Mouse (Mus musculus): ENCODE data around the gene Tpcn1. TPM values are rescaled to one million over a fixed set of nuclear protein-coding genes. Genes with fewer than 3 reads are reported as not detected.

The Tpcn1 gene
- polyA plus RNA-seq (2015; fragmentation: Nextera tagmentation; extraction: Ambion mirVana), result 21.5 and 23.8 TPM in 2 replicates

GRCm38 (mm10) chr5:120588569-120589094, at the start of gene Tpcn1, which contains the start of gene Iqcd:
Gene Tpcn1, minus strand, starts transcription at chr5:120588673.
Gene Iqcd, plus strand, starts transcription at chr5:120589016.
- peak; percentile 98 for ATAC-seq (ENCODE audit: insufficient read depth, low FRiP score)
- H3K27me3 ChIP-seq (ENCODE audit: control insufficient read depth, insufficient read depth, low read length), result no peaks in the 10 kb centered on the region
- WGBS, result under 1% methylated on average over 35 of the region's 35 CpGs
- peaks cover 22% of the 10 kb centered on the region for H3K4me1 ChIP-seq (ENCODE audit: control insufficient read depth, insufficient read depth, low read length)
- H3K9ac ChIP-seq (ENCODE audit: low read length), result peak within 1 kb of the TSS; percentile 89
- no peaks in the 10 kb centered on the region for H3K36me3 ChIP-seq (ENCODE audit: control insufficient read depth, insufficient read depth, low read length)
- H3K27ac ChIP-seq (ENCODE audit: low read length), result peak within 1 kb of the TSS; percentile 34
- 0 out of 2 replicates have a peak, but pooled peaks cover 8% of the 10 kb centered on the region for H3K9me3 ChIP-seq (replicated peaks; ENCODE audit: control insufficient read depth, low read length)
- H3K4me3 ChIP-seq (replicated peaks; ENCODE audit: low read length), result peak within 1 kb of the TSS; percentile 78
- peak within 1 kb of the TSS; percentile 88 for H3K4me2 ChIP-seq (ENCODE audit: low read depth, low read length)

GRCm38 (mm10) chr5:120635633-120636032, 47.2 kb upstream of the Tpcn1 start:
- no peaks in the 10 kb centered on the region for H3K27me3 ChIP-seq (ENCODE audit: control insufficient read depth, insufficient read depth, low read length)
- no peak overlapping the region for H3K4me2 ChIP-seq (ENCODE audit: low read depth, low read length)
- peaks cover 6% of the 10 kb centered on the region; the same call in 1 of the 2 replicates for H3K9me3 ChIP-seq (replicated peaks; ENCODE audit: control insufficient read depth, low read length)
- no peak overlapping the region for H3K4me3 ChIP-seq (replicated peaks; ENCODE audit: low read length)
- no peaks in the 10 kb centered on the region for H3K4me1 ChIP-seq (ENCODE audit: control insufficient read depth, insufficient read depth, low read length)
- no peak overlapping the region for H3K27ac ChIP-seq (ENCODE audit: low read length)
- ATAC-seq (ENCODE audit: insufficient read depth, low FRiP score), result no peak
- H3K9ac ChIP-seq (ENCODE audit: low read length), result no peak overlapping the region
- H3K36me3 ChIP-seq (ENCODE audit: control insufficient read depth, insufficient read depth, low read length), result no peaks in the 10 kb centered on the region
- 78% methylated on average over 5 of the region's 5 CpGs for WGBS

DNA sequence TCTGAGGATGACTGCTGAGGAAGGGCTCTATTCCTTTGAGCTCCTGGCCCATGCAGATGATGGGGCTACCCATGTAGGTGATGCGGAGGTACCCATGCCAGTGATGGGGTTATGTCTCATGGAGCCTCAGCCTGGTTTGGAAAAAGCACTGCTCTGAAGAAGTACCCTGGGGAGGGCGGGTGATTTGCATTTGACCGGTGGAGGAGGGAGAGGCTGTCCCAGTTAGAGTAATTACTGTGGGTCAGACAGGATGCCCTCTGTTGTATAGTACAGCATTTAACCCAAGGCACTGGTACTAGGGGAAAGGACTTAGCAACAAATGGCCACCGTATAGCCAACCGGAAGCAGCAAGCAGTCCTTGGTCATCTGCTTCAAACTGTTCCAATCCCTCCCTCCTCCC, 46.4 kb upstream of the Tpcn1 start:
- H3K36me3 ChIP-seq (ENCODE audit: control insufficient read depth, insufficient read depth, low read length), result no peaks in the 10 kb centered on the region
- H3K27me3 ChIP-seq (ENCODE audit: control insufficient read depth, insufficient read depth, low read length), result peaks cover under 1% of the 10 kb centered on the region; the same call in 1 of the 2 replicates
- H3K9me3 ChIP-seq (replicated peaks; ENCODE audit: control insufficient read depth, low read length), result peaks cover 6% of the 10 kb centered on the region; the same call in 1 of the 2 replicates
- no peak overlapping the region for H3K4me2 ChIP-seq (ENCODE audit: low read depth, low read length)
- no peak overlapping the region for H3K27ac ChIP-seq (ENCODE audit: low read length)
- ATAC-seq (ENCODE audit: insufficient read depth, low FRiP score), result no peak
- no peak overlapping the region for H3K4me3 ChIP-seq (replicated peaks; ENCODE audit: low read length)
- 41% methylated on average over 5 of the region's 5 CpGs for WGBS
- no peak overlapping the region for H3K9ac ChIP-seq (ENCODE audit: low read length)
- no peaks in the 10 kb centered on the region for H3K4me1 ChIP-seq (ENCODE audit: control insufficient read depth, insufficient read depth, low read length)

DNA sequence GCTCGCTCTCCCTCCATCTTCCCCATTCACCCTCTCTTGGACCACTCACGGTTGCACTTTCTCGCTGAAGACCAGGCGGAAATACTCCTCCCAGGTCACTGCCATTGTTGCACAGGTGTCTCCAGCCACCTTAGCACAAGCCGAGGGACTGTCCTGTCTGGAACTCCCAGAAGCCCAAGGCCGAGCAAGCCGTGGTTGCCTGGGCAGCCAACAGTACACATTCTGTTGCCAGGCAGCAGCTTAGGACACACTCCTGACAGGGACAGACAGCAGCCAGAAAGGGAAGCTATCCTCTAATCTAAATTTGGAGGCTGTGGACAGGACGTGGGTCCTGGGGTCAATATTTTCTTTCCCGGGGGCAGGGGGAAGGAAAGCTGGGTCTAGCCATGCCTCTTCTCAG, 45.7 kb upstream of the Tpcn1 start, which contains the start of gene Cfap73:
Cfap73 (minus strand) TSS at position 105 of the 400 bp plus-strand sequence.
- H3K27ac ChIP-seq (ENCODE audit: low read length), result no peak within 1 kb of the TSS
- H3K4me1 ChIP-seq (ENCODE audit: control insufficient read depth, insufficient read depth, low read length), result no peaks in the 10 kb centered on the region
- no peak within 1 kb of the TSS for H3K4me3 ChIP-seq (replicated peaks; ENCODE audit: low read length)
- ATAC-seq (ENCODE audit: insufficient read depth, low FRiP score), result no peak
- peaks cover 4% of the 10 kb centered on the region; the same call in 1 of the 2 replicates for H3K27me3 ChIP-seq (ENCODE audit: control insufficient read depth, insufficient read depth, low read length)
- H3K9ac ChIP-seq (ENCODE audit: low read length), result no peak within 1 kb of the TSS
- H3K9me3 ChIP-seq (replicated peaks; ENCODE audit: control insufficient read depth, low read length), result peaks cover 6% of the 10 kb centered on the region; the same call in 1 of the 2 replicates
- H3K4me2 ChIP-seq (ENCODE audit: low read depth, low read length), result no peak within 1 kb of the TSS
- 39% methylated on average over 9 of the region's 9 CpGs for WGBS
- H3K36me3 ChIP-seq (ENCODE audit: control insufficient read depth, insufficient read depth, low read length), result no peaks in the 10 kb centered on the region

GRCm38 (mm10) chr5:120631892-120632291, 43.4 kb upstream of the Tpcn1 start:
- Histone ChIP-seq H3K27me3 (ENCODE audit: control insufficient read depth, insufficient read depth, low read length) (peaks cover 4% of the 10 kb centered on the region; the same call in 1 of the 2 replicates), H3K9ac (ENCODE audit: low read length) (no peak overlapping the region), H3K36me3 (ENCODE audit: control insufficient read depth, insufficient read depth, low read length) (no peaks in the 10 kb centered on the region), H3K27ac (ENCODE audit: low read length) (no peak overlapping the region), H3K4me1 (ENCODE audit: control insufficient read depth, insufficient read depth, low read length) (0 out of 2 replicates have a peak, but pooled peaks cover 3% of the 10 kb centered on the region), H3K9me3 (replicated peaks; ENCODE audit: control insufficient read depth, low read length) (peaks cover 6% of the 10 kb centered on the region; the same call in 1 of the 2 replicates), H3K4me3 (replicated peaks; ENCODE audit: low read length) (no peak overlapping the region), H3K4me2 (ENCODE audit: low read depth, low read length) (no peak overlapping the region)
- WGBS, result 87% methylated on average over 5 of the region's 5 CpGs
- ATAC-seq (ENCODE audit: insufficient read depth, low FRiP score), result no peak

DNA sequence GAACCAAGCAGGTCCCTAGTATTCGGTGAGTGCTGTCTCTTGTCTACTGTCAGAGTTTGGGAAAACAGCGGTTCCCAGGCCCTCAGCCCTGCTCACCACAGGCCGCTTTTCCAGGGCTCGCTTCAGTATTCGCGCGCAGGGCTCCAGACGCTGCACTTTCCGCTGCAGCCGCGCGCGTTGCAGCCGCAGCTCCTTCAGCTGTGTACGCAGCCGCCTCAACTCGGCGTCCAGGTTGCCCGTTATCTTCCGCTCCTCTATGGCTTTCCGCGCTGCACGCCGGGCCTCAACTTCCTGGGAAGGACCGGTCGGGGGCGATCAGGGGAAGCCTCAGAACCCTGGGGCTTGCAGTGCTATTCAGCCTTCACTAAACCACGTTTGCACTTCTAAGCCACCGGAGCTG, 42.7 kb upstream of the Tpcn1 start:
- Histone ChIP-seq H3K9ac (ENCODE audit: low read length) (no peak overlapping the region), H3K4me2 (ENCODE audit: low read depth, low read length) (0 out of 2 replicates have a peak overlapping the region, but pooled peaks have one; percentile 16), H3K9me3 (replicated peaks; ENCODE audit: control insufficient read depth, low read length) (peaks cover 6% of the 10 kb centered on the region; the same call in 1 of the 2 replicates), H3K36me3 (ENCODE audit: control insufficient read depth, insufficient read depth, low read length) (peaks cover 3% of the 10 kb centered on the region; the same call in 1 of the 2 replicates), H3K27me3 (ENCODE audit: control insufficient read depth, insufficient read depth, low read length) (peaks cover 4% of the 10 kb centered on the region; the same call in 1 of the 2 replicates), H3K27ac (ENCODE audit: low read length) (no peak overlapping the region), H3K4me1 (ENCODE audit: control insufficient read depth, insufficient read depth, low read length) (0 out of 2 replicates have a peak, but pooled peaks cover 3% of the 10 kb centered on the region), H3K4me3 (replicated peaks; ENCODE audit: low read length) (0 out of 2 replicates have a peak overlapping the region, but pooled peaks have one; percentile 1)
- no peak for ATAC-seq (ENCODE audit: insufficient read depth, low FRiP score)
- 10% methylated on average over 29 of the region's 29 CpGs for WGBS

- peaks cover 19% of the 10 kb centered on the region; the same call in 1 of the 2 replicates for H3K36me3 ChIP-seq (ENCODE audit: control insufficient read depth, insufficient read depth, low read length)
- H3K9ac ChIP-seq (ENCODE audit: low read length), result no peak overlapping the region
- no peak overlapping the region for H3K4me3 ChIP-seq (replicated peaks; ENCODE audit: low read length)
- no peak overlapping the region for H3K27ac ChIP-seq (ENCODE audit: low read length)
- peaks cover 4% of the 10 kb centered on the region; the same call in 1 of the 2 replicates for H3K27me3 ChIP-seq (ENCODE audit: control insufficient read depth, insufficient read depth, low read length)
- H3K4me1 ChIP-seq (ENCODE audit: control insufficient read depth, insufficient read depth, low read length), result 0 out of 2 replicates have a peak, but pooled peaks cover 3% of the 10 kb centered on the region
- peaks cover 6% of the 10 kb centered on the region; the same call in 1 of the 2 replicates for H3K9me3 ChIP-seq (replicated peaks; ENCODE audit: control insufficient read depth, low read length)
- no peak overlapping the region for H3K4me2 ChIP-seq (ENCODE audit: low read depth, low read length)
- no peak for ATAC-seq (ENCODE audit: insufficient read depth, low FRiP score)
- 53% methylated on average over 7 of the region's 7 CpGs for WGBS
Observed at GRCm38 (mm10) chr5:120628624-120629023, 40.2 kb upstream of the Tpcn1 start.

DNA sequence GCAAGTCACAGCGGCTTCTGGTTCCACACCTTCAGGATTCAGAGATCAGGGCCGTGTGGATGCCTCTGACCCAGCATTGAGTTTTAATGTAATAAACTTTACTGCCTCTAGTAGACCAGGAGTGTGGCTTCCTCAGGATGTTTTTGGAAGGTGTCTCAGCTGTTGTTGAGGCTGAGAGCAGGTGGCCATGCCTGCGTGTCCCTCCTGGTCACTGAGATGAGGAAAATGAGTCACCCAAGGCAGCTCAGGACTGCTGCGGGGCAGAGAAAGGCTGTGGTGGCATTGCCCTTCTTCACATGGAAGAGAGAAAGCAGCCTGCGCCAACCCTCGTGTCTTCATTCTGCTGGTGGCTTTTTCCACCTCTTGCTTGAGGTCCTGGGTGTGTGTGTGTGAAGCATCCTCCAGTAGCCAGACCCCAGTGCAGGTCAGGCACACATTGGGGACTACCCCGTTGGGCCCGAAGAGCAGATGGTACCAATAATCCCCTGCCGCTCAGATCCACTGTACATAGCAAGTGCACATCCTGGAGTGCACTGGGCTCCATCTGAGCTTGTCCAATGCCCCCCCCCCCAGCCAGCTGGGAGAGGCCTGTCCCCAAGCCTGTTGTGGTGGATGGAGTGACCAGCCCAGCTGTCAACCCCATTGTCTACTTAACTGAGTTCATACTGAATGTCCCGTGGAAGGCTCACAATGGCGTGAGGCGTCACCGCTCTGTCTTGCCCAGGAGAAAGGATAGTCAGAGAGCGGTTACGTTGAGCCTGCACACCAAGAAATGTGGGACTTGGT, 39.2 kb upstream of the Tpcn1 start:
- 0 out of 2 replicates have a peak, but pooled peaks cover 3% of the 10 kb centered on the region for H3K4me1 ChIP-seq (ENCODE audit: control insufficient read depth, insufficient read depth, low read length)
- H3K27ac ChIP-seq (ENCODE audit: low read length), result no peak overlapping the region
- no peak overlapping the region for H3K9ac ChIP-seq (ENCODE audit: low read length)
- no peak for ATAC-seq (ENCODE audit: insufficient read depth, low FRiP score)
- peaks cover 4% of the 10 kb centered on the region; the same call in 1 of the 2 replicates for H3K27me3 ChIP-seq (ENCODE audit: control insufficient read depth, insufficient read depth, low read length)
- H3K4me2 ChIP-seq (ENCODE audit: low read depth, low read length), result no peak overlapping the region
- peaks cover 21% of the 10 kb centered on the region; the same call in 1 of the 2 replicates for H3K36me3 ChIP-seq (ENCODE audit: control insufficient read depth, insufficient read depth, low read length)
- peaks cover 6% of the 10 kb centered on the region; the same call in 1 of the 2 replicates for H3K9me3 ChIP-seq (replicated peaks; ENCODE audit: control insufficient read depth, low read length)
- 88% methylated on average over 15 of the region's 15 CpGs for WGBS
- no peak overlapping the region for H3K4me3 ChIP-seq (replicated peaks; ENCODE audit: low read length)
